Mouse (Mus musculus): ENCODE data around the gene Hdac9. TPM values are rescaled to one million over a fixed set of nuclear protein-coding genes. Genes with fewer than 3 reads are reported as not detected.

Hdac9 gene
- polyA plus RNA-seq, 1 experiment from 2014 or later, result 12.0 TPM

DNA sequence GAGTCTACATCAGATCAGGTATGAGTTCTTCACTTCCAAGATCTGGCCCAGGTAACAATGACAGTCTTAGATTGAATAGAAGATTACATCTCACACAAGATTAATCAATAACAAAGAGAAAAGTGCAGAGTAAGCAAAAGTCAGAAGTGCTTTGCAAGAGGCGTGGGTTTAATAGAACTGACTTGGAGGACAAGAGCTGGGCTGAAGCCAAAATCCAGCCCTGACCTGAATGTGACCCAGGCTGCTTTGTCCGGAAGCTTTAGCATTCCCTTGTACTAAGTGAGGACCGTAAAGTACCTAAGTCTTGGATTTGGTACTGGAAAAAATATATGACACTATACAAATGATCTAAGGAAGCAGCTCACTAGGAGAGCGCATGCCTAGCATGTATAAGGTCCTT, 121.4 kb downstream of the Hdac9 start:
- H3K9me3 ChIP-seq (ENCODE audit: control insufficient read depth, low read length), result no peaks in the 10 kb centered on the region
- no peaks in the 10 kb centered on the region for H3K36me3 ChIP-seq (replicated peaks; ENCODE audit: control insufficient read depth, insufficient read depth)
- no peak for ATAC-seq (ENCODE audit: low FRiP score)
- H3K27me3 ChIP-seq (ENCODE audit: control insufficient read depth, insufficient read depth, low read length), result no peaks in the 10 kb centered on the region
- H3K4me3 ChIP-seq (replicated peaks; ENCODE audit: low read length), result no peak overlapping the region
- 67% methylated on average over 4 of the region's 4 CpGs for WGBS
- no peak for DNase-seq (ENCODE audit: low spot score)
- H3K9ac ChIP-seq, result no peak overlapping the region
- H3K4me2 ChIP-seq (replicated peaks), result no peak overlapping the region
- peaks cover 4% of the 10 kb centered on the region; the same call in 1 of the 2 replicates for H3K4me1 ChIP-seq (replicated peaks; ENCODE audit: control insufficient read depth, insufficient read depth, low read length)
- no peak overlapping the region for H3K27ac ChIP-seq

- ATAC-seq (ENCODE audit: low FRiP score), result no peak
Observed at GRCm38 (mm10) chr12:34792113-34792452, 124.8 kb downstream of the Hdac9 start.

DNA sequence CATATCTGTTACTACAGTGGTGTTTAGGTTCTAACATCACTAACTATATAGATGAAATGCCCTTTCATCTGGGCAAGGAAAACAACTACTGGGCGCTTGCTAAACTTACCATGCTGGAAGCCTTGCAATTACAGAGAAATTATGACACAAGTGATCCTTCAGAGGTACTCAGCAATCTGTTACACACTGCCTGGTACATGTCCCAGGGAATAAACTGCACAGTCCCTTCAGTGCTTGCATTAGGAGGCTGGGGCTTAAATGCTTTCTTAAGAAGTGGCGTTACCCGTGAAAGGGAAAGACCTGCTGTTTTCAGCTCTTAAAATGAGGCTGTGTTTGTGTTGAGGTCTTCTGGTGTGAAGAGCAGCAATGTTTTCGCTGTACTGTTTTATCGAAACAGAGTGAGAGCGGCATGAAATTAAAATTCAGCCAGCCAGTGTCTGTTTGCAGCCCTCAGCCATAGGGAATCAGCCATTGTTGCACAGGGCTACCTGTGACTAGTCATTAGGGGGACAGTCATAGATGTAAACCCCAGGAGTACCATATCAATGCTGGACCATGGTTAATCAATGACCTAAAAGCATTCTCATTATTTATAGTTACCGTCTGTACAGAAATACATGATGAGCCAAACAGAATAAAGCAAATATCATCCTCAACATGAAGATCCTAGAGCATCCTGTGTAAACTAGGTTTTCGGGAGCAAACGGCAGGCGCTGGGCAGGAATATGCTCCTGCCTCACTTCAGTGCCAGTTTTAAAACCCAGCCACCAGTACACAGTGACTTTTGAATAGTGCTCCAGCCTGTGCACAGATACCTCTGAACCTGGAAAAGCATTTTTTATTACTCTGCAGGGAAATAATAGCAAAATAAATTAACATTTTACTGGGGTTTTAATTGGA, 125.4 kb downstream of the Hdac9 start:
- peaks cover 4% of the 10 kb centered on the region; the same call in 1 of the 2 replicates for H3K4me1 ChIP-seq (replicated peaks; ENCODE audit: control insufficient read depth, insufficient read depth, low read length)
- no peaks in the 10 kb centered on the region for H3K9me3 ChIP-seq (ENCODE audit: control insufficient read depth, low read length)
- H3K4me2 ChIP-seq (replicated peaks), result no peak overlapping the region
- H3K4me3 ChIP-seq (replicated peaks; ENCODE audit: low read length), result no peak overlapping the region
- ATAC-seq (ENCODE audit: low FRiP score) (no peak), DNase-seq (ENCODE audit: low spot score) (no peak)
- H3K27me3 ChIP-seq (ENCODE audit: control insufficient read depth, insufficient read depth, low read length), result no peaks in the 10 kb centered on the region
- H3K27ac ChIP-seq, result no peak overlapping the region
- whole genome bisulfite sequencing, result 82% methylated on average over 10 of the region's 10 CpGs
- no peaks in the 10 kb centered on the region for H3K36me3 ChIP-seq (replicated peaks; ENCODE audit: control insufficient read depth, insufficient read depth)
- no peak overlapping the region for H3K9ac ChIP-seq

More at GRCm38 (mm10) chr12:34792113-34792452, 124.8 kb downstream of the Hdac9 start:
- no peak for DNase-seq (ENCODE audit: low spot score)
- H3K4me2 ChIP-seq (replicated peaks), result no peak overlapping the region
- no peak overlapping the region for H3K9ac ChIP-seq
- 62% methylated on average over 3 of the region's 3 CpGs for WGBS
- H3K4me1 ChIP-seq (replicated peaks; ENCODE audit: control insufficient read depth, insufficient read depth, low read length), result peaks cover 4% of the 10 kb centered on the region; the same call in 1 of the 2 replicates
- H3K27me3 ChIP-seq (ENCODE audit: control insufficient read depth, insufficient read depth, low read length), result no peaks in the 10 kb centered on the region
- no peak overlapping the region for H3K4me3 ChIP-seq (replicated peaks; ENCODE audit: low read length)
- H3K9me3 ChIP-seq (ENCODE audit: control insufficient read depth, low read length), result no peaks in the 10 kb centered on the region
- H3K27ac ChIP-seq, result no peak overlapping the region
- H3K36me3 ChIP-seq (replicated peaks; ENCODE audit: control insufficient read depth, insufficient read depth), result no peaks in the 10 kb centered on the region

DNA sequence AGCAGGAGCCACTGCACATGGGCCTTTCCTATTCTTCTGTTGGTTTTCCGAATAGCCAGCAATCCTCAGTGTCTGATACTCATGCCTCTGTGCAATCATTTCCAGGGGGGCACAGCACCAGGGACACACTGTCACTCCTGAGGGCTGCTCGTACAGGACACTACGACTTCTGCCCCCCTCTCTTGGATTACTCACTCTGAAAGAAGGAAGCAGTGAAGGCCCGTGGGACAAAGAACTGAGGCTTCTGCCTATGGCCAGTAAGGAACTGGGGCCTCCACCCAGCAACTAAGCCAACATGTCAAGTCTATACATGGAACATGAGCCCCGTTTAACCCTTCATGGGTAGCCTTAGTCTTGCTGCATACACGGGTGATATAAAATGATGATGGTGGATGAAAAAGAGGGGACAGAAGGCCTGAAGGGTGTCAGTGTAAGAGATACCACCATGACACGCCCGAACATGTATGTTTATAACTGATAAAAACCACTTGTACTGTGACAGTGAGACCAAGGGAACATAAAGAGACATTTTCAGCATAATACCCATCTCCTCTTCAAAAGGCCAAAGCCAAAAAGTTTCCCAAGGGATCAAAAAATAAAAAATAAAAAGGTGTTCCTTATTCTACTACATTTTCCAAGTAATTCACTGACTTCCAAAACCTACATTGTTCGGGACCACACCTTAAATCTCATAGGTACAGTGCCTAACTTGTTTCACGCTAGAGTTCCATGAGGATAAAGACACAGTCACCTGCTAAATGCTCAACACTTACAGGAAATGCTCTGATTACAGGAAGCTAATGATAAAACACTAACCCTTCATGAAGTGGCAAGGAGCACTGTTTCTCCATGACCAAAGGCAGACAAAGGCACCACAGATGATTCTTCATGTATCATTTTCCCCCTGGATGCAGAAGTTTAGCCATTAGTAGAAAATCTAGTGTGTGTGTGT, 127.6 kb downstream of the Hdac9 start:
- H3K36me3 ChIP-seq (replicated peaks; ENCODE audit: control insufficient read depth, insufficient read depth), result no peaks in the 10 kb centered on the region
- no peak overlapping the region for H3K27ac ChIP-seq
- H3K4me1 ChIP-seq (replicated peaks; ENCODE audit: control insufficient read depth, insufficient read depth, low read length), result peaks cover 4% of the 10 kb centered on the region; the same call in 1 of the 2 replicates
- WGBS, result 92% methylated on average over 10 of the region's 10 CpGs
- no peaks in the 10 kb centered on the region for H3K27me3 ChIP-seq (ENCODE audit: control insufficient read depth, insufficient read depth, low read length)
- no peak overlapping the region for H3K4me2 ChIP-seq (replicated peaks)
- no peak for ATAC-seq (ENCODE audit: low FRiP score)
- no peak overlapping the region for H3K9ac ChIP-seq
- no peak overlapping the region for H3K4me3 ChIP-seq (replicated peaks; ENCODE audit: low read length)
- no peaks in the 10 kb centered on the region for H3K9me3 ChIP-seq (ENCODE audit: control insufficient read depth, low read length)
- DNase-seq (ENCODE audit: low spot score), result no peak

- Histone ChIP-seq H3K4me1 (replicated peaks; ENCODE audit: control insufficient read depth, insufficient read depth, low read length) (peaks cover 3% of the 10 kb centered on the region; the same call in 1 of the 2 replicates), H3K9me3 (ENCODE audit: control insufficient read depth, low read length) (no peaks in the 10 kb centered on the region), H3K27ac (no peak overlapping the region), H3K4me3 (replicated peaks; ENCODE audit: low read length) (no peak overlapping the region), H3K4me2 (replicated peaks) (no peak overlapping the region), H3K36me3 (replicated peaks; ENCODE audit: control insufficient read depth, insufficient read depth) (no peaks in the 10 kb centered on the region), H3K9ac (no peak overlapping the region), H3K27me3 (ENCODE audit: control insufficient read depth, insufficient read depth, low read length) (no peaks in the 10 kb centered on the region)
- ATAC-seq (ENCODE audit: low FRiP score) (no peak), DNase-seq (ENCODE audit: low spot score) (no peak)
Observed at GRCm38 (mm10) chr12:34787380-34787779, 129.5 kb downstream of the Hdac9 start.

- Histone ChIP-seq H3K4me1 (replicated peaks; ENCODE audit: control insufficient read depth, insufficient read depth, low read length) (no peaks in the 10 kb centered on the region), H3K9me3 (ENCODE audit: control insufficient read depth, low read length) (no peaks in the 10 kb centered on the region), H3K4me3 (replicated peaks; ENCODE audit: low read length) (no peak overlapping the region), H3K27me3 (ENCODE audit: control insufficient read depth, insufficient read depth, low read length) (no peaks in the 10 kb centered on the region), H3K4me2 (replicated peaks) (no peak overlapping the region), H3K36me3 (replicated peaks; ENCODE audit: control insufficient read depth, insufficient read depth) (no peaks in the 10 kb centered on the region), H3K9ac (no peak overlapping the region), H3K27ac (no peak overlapping the region)
- DNase-seq (ENCODE audit: low spot score) (no peak), ATAC-seq (ENCODE audit: low FRiP score) (no peak)
- 90% methylated on average over 6 of the region's 6 CpGs for WGBS
Observed at GRCm38 (mm10) chr12:34783574-34783973, 133.3 kb downstream of the Hdac9 start.

GRCm38 (mm10) chr12:34779368-34779957, 137.4 kb downstream of the Hdac9 start:
- H3K36me3 ChIP-seq (replicated peaks; ENCODE audit: control insufficient read depth, insufficient read depth), result no peaks in the 10 kb centered on the region
- WGBS, result 87% methylated on average over 6 of the region's 6 CpGs
- DNase-seq (ENCODE audit: low spot score), result no peak
- H3K4me1 ChIP-seq (replicated peaks; ENCODE audit: control insufficient read depth, insufficient read depth, low read length), result 0 out of 2 replicates have a peak, but pooled peaks cover 4% of the 10 kb centered on the region
- no peak overlapping the region for H3K9ac ChIP-seq
- H3K4me3 ChIP-seq (replicated peaks; ENCODE audit: low read length), result no peak overlapping the region
- no peak overlapping the region for H3K4me2 ChIP-seq (replicated peaks)
- no peaks in the 10 kb centered on the region for H3K27me3 ChIP-seq (ENCODE audit: control insufficient read depth, insufficient read depth, low read length)
- ATAC-seq (ENCODE audit: low FRiP score), result no peak
- no peaks in the 10 kb centered on the region for H3K9me3 ChIP-seq (ENCODE audit: control insufficient read depth, low read length)
- no peak overlapping the region for H3K27ac ChIP-seq

- Histone ChIP-seq H3K9me3 (ENCODE audit: control insufficient read depth, low read length) (no peaks in the 10 kb centered on the region), H3K4me1 (replicated peaks; ENCODE audit: control insufficient read depth, insufficient read depth, low read length) (peaks cover 4% of the 10 kb centered on the region; the same call in 1 of the 2 replicates), H3K36me3 (replicated peaks; ENCODE audit: control insufficient read depth, insufficient read depth) (no peaks in the 10 kb centered on the region), H3K27me3 (ENCODE audit: control insufficient read depth, insufficient read depth, low read length) (no peaks in the 10 kb centered on the region), H3K27ac (no peak overlapping the region), H3K9ac (no peak overlapping the region), H3K4me2 (replicated peaks) (no peak overlapping the region), H3K4me3 (replicated peaks; ENCODE audit: low read length) (no peak overlapping the region)
- ATAC-seq (ENCODE audit: low FRiP score) (no peak), DNase-seq (ENCODE audit: low spot score) (no peak)
- 47% methylated on average over 3 of the region's 3 CpGs for WGBS
Observed at GRCm38 (mm10) chr12:34776170-34776569, 140.7 kb downstream of the Hdac9 start.

- 42% methylated on average over 5 of the region's 5 CpGs for WGBS
- DNase-seq (ENCODE audit: low spot score), result no peak
Observed at GRCm38 (mm10) chr12:34774071-34774470, 142.8 kb downstream of the Hdac9 start.

More at GRCm38 (mm10) chr12:34774071-34774470, 142.8 kb downstream of the Hdac9 start:
- Histone ChIP-seq H3K4me2 (replicated peaks) (no peak overlapping the region), H3K9me3 (ENCODE audit: control insufficient read depth, low read length) (no peaks in the 10 kb centered on the region), H3K27ac (no peak overlapping the region), H3K27me3 (ENCODE audit: control insufficient read depth, insufficient read depth, low read length) (no peaks in the 10 kb centered on the region), H3K4me1 (replicated peaks; ENCODE audit: control insufficient read depth, insufficient read depth, low read length) (peaks cover 4% of the 10 kb centered on the region; the same call in 1 of the 2 replicates), H3K36me3 (replicated peaks; ENCODE audit: control insufficient read depth, insufficient read depth) (no peaks in the 10 kb centered on the region), H3K4me3 (replicated peaks; ENCODE audit: low read length) (no peak overlapping the region), H3K9ac (no peak overlapping the region)
- no peak for ATAC-seq (ENCODE audit: low FRiP score)

All from hindbrain, embryonic 14.5 days (tissue).